Mouse (Mus musculus): ENCODE data around the gene Actr1b. TPM values are rescaled to one million over a fixed set of nuclear protein-coding genes. Genes with fewer than 3 reads are reported as not detected.

Actr1b gene
- polyA plus RNA-seq, 1 experiment = 76.6 TPM

- no peak for DNase-seq (ENCODE audit: low read depth in 1 of 2, low spot score in 2 of 2)
- H3K36me3 ChIP-seq (ENCODE audit: control insufficient read depth, insufficient read depth, low read length) = peaks cover 3% of the 10 kb centered on the region; the same call in 1 of the 2 replicates
- WGBS = 62% methylated on average over 11 of the region's 11 CpGs
Measured at GRCm38 (mm10) chr1:36690671-36691235, 23.5 kb downstream of the Actr1b start.

GRCm38 (mm10) chr1:36683810-36684467 is 30.3 kb downstream of the Actr1b start:
- TF ChIP-seq POLR2A (IDR thresholded peaks at IDR 0.05; ENCODE audit: low read depth, low read length) (no peak), CTCF (IDR thresholded peaks at IDR 0.05; ENCODE audit: extremely low read depth, insufficient read depth, insufficient read length, insufficient replicate concordance) (peak; percentile 74; the same call in 1 of the 2 replicates)
- Histone ChIP-seq H3K27me3 (ENCODE audit: control insufficient read depth, insufficient read depth, low read length) (no peaks in the 10 kb centered on the region), H3K4me3 (ENCODE audit: extremely low read depth, insufficient read depth, insufficient read length) (no peak overlapping the region), H3K4me1 (ENCODE audit: control insufficient read depth, insufficient read depth, insufficient read length) (no peaks in the 10 kb centered on the region), H3K36me3 (ENCODE audit: control insufficient read depth, insufficient read depth, low read length) (no peaks in the 10 kb centered on the region), H3K27ac (ENCODE audit: insufficient read depth, low read length) (no peak overlapping the region)
- peak; percentile 45 to 76 for DNase-seq (ENCODE audit: low read depth in 1 of 2, low spot score in 2 of 2)
- 8% methylated on average over 13 of the region's 13 CpGs for WGBS

More at GRCm38 (mm10) chr1:36690671-36691235, 23.5 kb downstream of the Actr1b start:
- H3K4me1 ChIP-seq (ENCODE audit: control insufficient read depth, insufficient read depth, insufficient read length) = peaks cover 9% of the 10 kb centered on the region; the same call in 1 of the 2 replicates
- peak overlapping the region; percentile 74 for H3K27ac ChIP-seq (ENCODE audit: insufficient read depth, low read length)
- H3K4me3 ChIP-seq (ENCODE audit: extremely low read depth, insufficient read depth, insufficient read length) = peak overlapping the region; percentile 55; the same call in 1 of the 2 replicates
- TF ChIP-seq POLR2A (IDR thresholded peaks at IDR 0.05; ENCODE audit: low read depth, low read length) (no peak), CTCF (IDR thresholded peaks at IDR 0.05; ENCODE audit: extremely low read depth, insufficient read depth, insufficient read length, insufficient replicate concordance) (no peak)
- H3K27me3 ChIP-seq (ENCODE audit: control insufficient read depth, insufficient read depth, low read length) = no peaks in the 10 kb centered on the region

GRCm38 (mm10) chr1:36682620-36683355 is 31.4 kb downstream of the Actr1b start, which contains the start of gene Fam178b:
Gene Fam178b (minus strand): TSS chr1:36683183.
- no peaks in the 10 kb centered on the region for H3K36me3 ChIP-seq (ENCODE audit: control insufficient read depth, insufficient read depth, low read length)
- H3K27ac ChIP-seq (ENCODE audit: insufficient read depth, low read length) = no peak within 1 kb of the TSS
- H3K4me1 ChIP-seq (ENCODE audit: control insufficient read depth, insufficient read depth, insufficient read length) = no peaks in the 10 kb centered on the region
- WGBS = 93% methylated on average over 39 of the region's 39 CpGs
- DNase-seq (ENCODE audit: low read depth in 1 of 2, low spot score in 2 of 2) = no peak
- no peak within 1 kb of the TSS for H3K4me3 ChIP-seq (ENCODE audit: extremely low read depth, insufficient read depth, insufficient read length)
- TF ChIP-seq CTCF (IDR thresholded peaks at IDR 0.05; ENCODE audit: extremely low read depth, insufficient read depth, insufficient read length, insufficient replicate concordance) (no peak), POLR2A (IDR thresholded peaks at IDR 0.05; ENCODE audit: low read depth, low read length) (no peak)
- H3K27me3 ChIP-seq (ENCODE audit: control insufficient read depth, insufficient read depth, low read length) = no peaks in the 10 kb centered on the region

GRCm38 (mm10) chr1:36680893-36681292 is 33.3 kb downstream of the Actr1b start:
- Histone ChIP-seq H3K4me1 (ENCODE audit: control insufficient read depth, insufficient read depth, insufficient read length) (no peaks in the 10 kb centered on the region), H3K4me3 (ENCODE audit: extremely low read depth, insufficient read depth, insufficient read length) (no peak overlapping the region), H3K36me3 (ENCODE audit: control insufficient read depth, insufficient read depth, low read length) (no peaks in the 10 kb centered on the region), H3K27me3 (ENCODE audit: control insufficient read depth, insufficient read depth, low read length) (no peaks in the 10 kb centered on the region), H3K27ac (ENCODE audit: insufficient read depth, low read length) (no peak overlapping the region)
- WGBS = 91% methylated on average over 7 of the region's 7 CpGs
- DNase-seq (ENCODE audit: low read depth in 1 of 2, low spot score in 2 of 2) = no peak
- TF ChIP-seq POLR2A (IDR thresholded peaks at IDR 0.05; ENCODE audit: low read depth, low read length) = no peak
- TF ChIP-seq CTCF (IDR thresholded peaks at IDR 0.05; ENCODE audit: extremely low read depth, insufficient read depth, insufficient read length, insufficient replicate concordance) = no peak

- Histone ChIP-seq H3K27me3 (ENCODE audit: control insufficient read depth, insufficient read depth, low read length) (no peaks in the 10 kb centered on the region), H3K4me3 (ENCODE audit: extremely low read depth, insufficient read depth, insufficient read length) (no peak overlapping the region), H3K27ac (ENCODE audit: insufficient read depth, low read length) (no peak overlapping the region), H3K36me3 (ENCODE audit: control insufficient read depth, insufficient read depth, low read length) (no peaks in the 10 kb centered on the region), H3K4me1 (ENCODE audit: control insufficient read depth, insufficient read depth, insufficient read length) (no peaks in the 10 kb centered on the region)
- TF ChIP-seq CTCF (IDR thresholded peaks at IDR 0.05; ENCODE audit: extremely low read depth, insufficient read depth, insufficient read length, insufficient replicate concordance) = no peak
- no peak for TF ChIP-seq POLR2A (IDR thresholded peaks at IDR 0.05; ENCODE audit: low read depth, low read length)
- no peak for DNase-seq (ENCODE audit: low read depth in 1 of 2, low spot score in 2 of 2)
- 62% methylated on average over 3 of the region's 3 CpGs for WGBS
Measured at GRCm38 (mm10) chr1:36674936-36675335, 39.3 kb downstream of the Actr1b start.

- 84% methylated on average over 16 of the region's 16 CpGs for WGBS
- no peak for DNase-seq (ENCODE audit: low read depth in 1 of 2, low spot score in 2 of 2)
- H3K27me3 ChIP-seq (ENCODE audit: control insufficient read depth, insufficient read depth, low read length) = no peaks in the 10 kb centered on the region
Measured at GRCm38 (mm10) chr1:36672648-36673350, 41.4 kb downstream of the Actr1b start.

More at GRCm38 (mm10) chr1:36672648-36673350, 41.4 kb downstream of the Actr1b start:
- TF ChIP-seq POLR2A (IDR thresholded peaks at IDR 0.05; ENCODE audit: low read depth, low read length) (no peak), CTCF (IDR thresholded peaks at IDR 0.05; ENCODE audit: extremely low read depth, insufficient read depth, insufficient read length, insufficient replicate concordance) (no peak)
- Histone ChIP-seq H3K4me3 (ENCODE audit: extremely low read depth, insufficient read depth, insufficient read length) (no peak overlapping the region), H3K4me1 (ENCODE audit: control insufficient read depth, insufficient read depth, insufficient read length) (no peaks in the 10 kb centered on the region), H3K36me3 (ENCODE audit: control insufficient read depth, insufficient read depth, low read length) (no peaks in the 10 kb centered on the region), H3K27ac (ENCODE audit: insufficient read depth, low read length) (no peak overlapping the region)
